Mouse (Mus musculus) forebrain, embryonic 11.5 days (tissue): ENCODE results near the gene Slc25a42. TPM values are rescaled to one million over a fixed set of nuclear protein-coding genes. Genes with fewer than 3 reads are reported as not detected.

ENCODE experiments used
- ATAC-seq: fragments of 200-750 bp; cut with Nextera tagmentation; replicated peaks from 2 replicates; pipeline ENCODE4 v1.8.0; 2017; ENCODE audit warnings: moderate TSS enrichment; ENCODE audit not compliant: low FRiP score
- DNase-seq: peaks from one replicate; pipeline ENCODE4 v3.0.0-alpha.2; 2017; ENCODE audit warnings: low spot score
- H3K27ac ChIP-seq: fragments of 300-500 bp; sonication (generic); 2 replicates; pipeline ENCODE4 v1.5.1; 2014; ENCODE audit warnings: low read depth, low read length
- H3K27me3 ChIP-seq: fragments of 300-500 bp; sonication (generic); 2 replicates; pipeline ENCODE4 v1.6.1; 2014; ENCODE audit warnings: mild to moderate bottlenecking, low read length, mixed read lengths; ENCODE audit not compliant: control insufficient read depth, insufficient read depth
- H3K36me3 ChIP-seq: fragments of 300-500 bp; sonication (generic); 2 replicates; pipeline ENCODE4 v1.6.1; 2014; ENCODE audit warnings: mild to moderate bottlenecking, low read length, moderate library complexity, mixed read lengths; ENCODE audit not compliant: control insufficient read depth, insufficient read depth
- H3K4me1 ChIP-seq: fragments of 300-500 bp; sonication (generic); replicated peaks from 2 replicates; pipeline ENCODE4 v1.6.1; 2014; ENCODE audit warnings: low read length, mixed read lengths; ENCODE audit not compliant: control insufficient read depth, insufficient read depth
- H3K4me2 ChIP-seq: fragments of 300-500 bp; sonication (generic); 2 replicates; pipeline ENCODE4 v1.6.1; 2014; ENCODE audit warnings: low read depth, mild to moderate bottlenecking, low read length, moderate library complexity, mixed read lengths; ENCODE audit not compliant: severe bottlenecking
- H3K4me3 ChIP-seq: fragments of 300-500 bp; sonication (generic); 2 replicates; pipeline ENCODE4 v1.5.1; 2014; ENCODE audit warnings: low read depth, low read length
- H3K9ac ChIP-seq: fragments of 300-500 bp; sonication (generic); 2 replicates; pipeline ENCODE4 v1.6.1; 2014; ENCODE audit warnings: low read length
- H3K9me3 ChIP-seq: fragments of 300-500 bp; sonication (generic); 2 replicates; pipeline ENCODE4 v1.6.1; 2016; ENCODE audit warnings: low read length, mixed read lengths; ENCODE audit not compliant: control insufficient read depth
- WGBS: fragments of 180-500 bp; shearing (Covaris S2); extraction: QIAGEN DNeasy Blood & Tissue Kit; methylation state at CpG from one replicate; pipeline ENCODE4 v1.1.7; 2014; 5-methylcytosine and 5-hydroxymethylcytosine counted together
- polyA plus RNA-seq: library from polyadenylated mRNA; unstranded; fragments of >200 nt; fragmentation: Nextera tagmentation; extraction: Ambion mirVana; gene quantifications from 2 replicates; pipeline ENCODE4 v1.2.1, GENCODE M21; 2014

Gene Slc25a42
- polyA plus RNA-seq, 1 experiment from 2014 or later: 1.9 TPM

- H3K9ac ChIP-seq: no peak overlapping the region; the same call in 1 of the 2 replicates
- H3K36me3 ChIP-seq: peaks cover 16% of the 10 kb centered on the region; the same call in 1 of the 2 replicates
- peak overlapping the region; percentile 74 for H3K4me2 ChIP-seq
- H3K27me3 ChIP-seq: no peaks in the 10 kb centered on the region
- DNase-seq: no peak
- H3K4me1 ChIP-seq: peaks cover 12% of the 10 kb centered on the region
- 80% methylated on average over 4 of the region's 4 CpGs for WGBS
- peak overlapping the region; percentile 69; the same call in 1 of the 2 replicates for H3K4me3 ChIP-seq
- no peak overlapping the region for H3K27ac ChIP-seq
- H3K9me3 ChIP-seq: no peaks in the 10 kb centered on the region
- no peak for ATAC-seq
Measured at GRCm38 (mm10) chr8:70137890-70138289, 74.2 kb downstream of the Slc25a42 start.

DNA sequence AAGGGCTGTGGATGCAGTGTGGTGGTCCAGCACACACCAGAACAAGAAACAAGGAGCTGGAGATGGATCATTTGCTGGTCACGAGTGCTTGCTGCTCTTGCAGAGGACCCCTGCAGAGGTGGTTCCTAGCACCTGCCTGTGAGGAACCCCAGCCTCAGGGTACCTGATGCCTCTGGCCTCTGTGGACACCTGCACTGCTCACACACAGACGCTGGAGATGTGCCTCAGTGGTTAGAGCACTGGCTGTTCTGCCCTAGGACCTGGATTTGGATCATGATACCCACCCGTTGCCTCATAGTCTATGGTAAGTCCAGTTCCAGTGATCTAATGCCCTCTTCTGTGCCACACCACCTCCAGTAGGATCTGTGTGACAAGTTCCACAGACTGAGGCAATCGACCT lies 75.5 kb downstream of the Slc25a42 start:
- H3K4me3 ChIP-seq: no peak overlapping the region
- DNase-seq: no peak
- H3K27me3 ChIP-seq: no peaks in the 10 kb centered on the region
- peaks cover 14% of the 10 kb centered on the region for H3K4me1 ChIP-seq
- H3K9me3 ChIP-seq: no peaks in the 10 kb centered on the region
- H3K36me3 ChIP-seq: peaks cover 16% of the 10 kb centered on the region; the same call in 1 of the 2 replicates
- H3K9ac ChIP-seq: no peak overlapping the region
- no peak overlapping the region for H3K4me2 ChIP-seq
- 88% methylated on average over 4 of the region's 4 CpGs for WGBS
- ATAC-seq: no peak
- H3K27ac ChIP-seq: no peak overlapping the region

DNA sequence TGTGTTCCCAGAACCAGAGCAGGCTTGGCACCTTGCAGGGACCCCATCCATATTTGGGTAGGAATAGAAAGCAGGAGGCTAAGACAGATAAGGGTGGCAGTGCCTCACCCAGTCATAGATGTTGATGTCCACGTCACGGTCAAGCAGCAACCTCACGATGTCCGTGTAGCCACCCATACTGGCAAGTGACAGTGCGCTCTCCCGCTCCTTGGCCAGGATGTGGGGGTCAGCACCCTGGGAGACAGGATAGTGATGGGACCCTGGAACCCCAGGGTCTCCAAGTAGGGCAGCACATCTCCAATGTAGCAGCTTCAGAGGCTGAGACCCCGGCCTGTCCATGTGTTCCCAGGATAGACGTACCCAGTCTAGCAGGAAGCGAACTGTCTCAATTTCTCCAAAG lies 77.2 kb downstream of the Slc25a42 start:
- H3K9ac ChIP-seq: no peak overlapping the region
- 94% methylated on average over 9 of the region's 9 CpGs for WGBS
- H3K36me3 ChIP-seq: peaks cover 16% of the 10 kb centered on the region; the same call in 1 of the 2 replicates
- no peaks in the 10 kb centered on the region for H3K9me3 ChIP-seq
- no peaks in the 10 kb centered on the region for H3K27me3 ChIP-seq
- ATAC-seq (no peak), DNase-seq (no peak)
- H3K27ac ChIP-seq: no peak overlapping the region
- H3K4me1 ChIP-seq: peaks cover 8% of the 10 kb centered on the region
- no peak overlapping the region for H3K4me2 ChIP-seq
- no peak overlapping the region for H3K4me3 ChIP-seq

Other genes with a start within 250 kb of the Slc25a42 start
- gene Gatad2a, start 215.9 kb downstream of the Slc25a42 start, polyA plus RNA-seq: 81.7 and 88.6 TPM in 2 replicates
- gene Mau2, start 169.6 kb downstream of the Slc25a42 start, polyA plus RNA-seq: 53.8 and 56.4 TPM in 2 replicates
- gene Sugp1, start 169.5 kb downstream of the Slc25a42 start, polyA plus RNA-seq: 44.6 and 45.4 TPM in 2 replicates
- 0.76 and 1.3 TPM in 2 replicates for gene Tm6sf2, start 139.4 kb downstream of the Slc25a42 start, polyA plus RNA-seq
- 0.05 TPM in 1 of 2 replicates, not detected in the other for gene Hapln4, start 128.8 kb downstream of the Slc25a42 start, polyA plus RNA-seq
- gene Ncan, start 91.4 kb downstream of the Slc25a42 start, polyA plus RNA-seq: 51.5 and 60.4 TPM in 2 replicates
- 20.7 and 23.9 TPM in 2 replicates for gene Nr2c2ap, start 81.0 kb downstream of the Slc25a42 start, polyA plus RNA-seq
- 15.2 and 17.6 TPM in 2 replicates for gene Rfxank, start 73.2 kb downstream of the Slc25a42 start, polyA plus RNA-seq
- 40.5 and 41.9 TPM in 2 replicates for gene Borcs8, start 72.8 kb downstream of the Slc25a42 start, polyA plus RNA-seq
- gene Mef2b, start 72.6 kb downstream of the Slc25a42 start, polyA plus RNA-seq: 0.67 and 1.1 TPM in 2 replicates
- 42.5 and 45.1 TPM in 2 replicates for gene Tmem161a, start 39.9 kb downstream of the Slc25a42 start, polyA plus RNA-seq
- 60.4 and 74.7 TPM in 2 replicates for gene Sugp2, start 21.9 kb upstream of the Slc25a42 start, polyA plus RNA-seq
- gene Armc6, start 22.2 kb upstream of the Slc25a42 start, polyA plus RNA-seq: 31.2 and 35.7 TPM in 2 replicates
- 87.6 and 91.4 TPM in 2 replicates for gene Homer3, start 70.5 kb upstream of the Slc25a42 start, polyA plus RNA-seq
- 54.4 and 61.5 TPM in 2 replicates for gene Ddx49, start 90.2 kb upstream of the Slc25a42 start, polyA plus RNA-seq
- 220 and 268 TPM in 2 replicates for gene Cope, start 90.2 kb upstream of the Slc25a42 start, polyA plus RNA-seq
- 10.6 and 11.0 TPM in 2 replicates for gene Cers1, start 103.5 kb upstream of the Slc25a42 start, polyA plus RNA-seq
- gene Gdf1, start 117.5 kb upstream of the Slc25a42 start, polyA plus RNA-seq: 1.8 and 2.6 TPM in 2 replicates
- 25.6 and 25.8 TPM in 2 replicates for gene Upf1, start 141.0 kb upstream of the Slc25a42 start, polyA plus RNA-seq
- 0.56 TPM in 1 of 2 replicates, not detected in the other for gene Comp, start 161.3 kb upstream of the Slc25a42 start, polyA plus RNA-seq
- 16.3 and 18.1 TPM in 2 replicates for gene Crtc1, start 227.3 kb upstream of the Slc25a42 start, polyA plus RNA-seq